Mouse (Mus musculus) right cerebral cortex, postnatal 36 days (tissue): ENCODE data around the gene Hltf.
A peak's percentile ranks its signal among the peaks of the same experiment; 100 is the strongest.
"Not testable (repeated sequence)": the region's sequence is repeated elsewhere in the genome, so short reads cannot be mapped to it uniquely, and the experiment has no call there.

Source experiments
- DNase-seq, 2 experiments: peaks; one replicate each; pipeline ENCODE4 v3.0.0; 2022; ENCODE audit warnings: low spot score in 2 of 2, mixed read lengths in 1 of 2

Hltf gene

GRCm38 (mm10) chr3:20057306-20058196 lies at the start of gene Hltf:
TSS of gene Hltf (plus strand) at chr3:20057811.
- peak; percentile 94 for DNase-seq

- no peak for DNase-seq
These were observed 47.1 kb upstream of the Hltf start for GRCm38 (mm10) chr3:20010464-20010863.

GRCm38 (mm10) chr3:20010905-20011304 lies 46.7 kb upstream of the Hltf start:
- DNase-seq: not testable (repeated sequence)

- no peak for DNase-seq
These were observed 43.2 kb upstream of the Hltf start for GRCm38 (mm10) chr3:20014454-20014853.

GRCm38 (mm10) chr3:20018076-20018475 lies 39.5 kb upstream of the Hltf start:
- no peak for DNase-seq

GRCm38 (mm10) chr3:20023832-20024231 lies 33.8 kb upstream of the Hltf start:
- DNase-seq: no peak

GRCm38 (mm10) chr3:20026481-20026880 lies 31.1 kb upstream of the Hltf start:
- DNase-seq: no peak

- DNase-seq: no peak
These were observed 30.5 kb upstream of the Hltf start for GRCm38 (mm10) chr3:20026996-20027689.

GRCm38 (mm10) chr3:20027788-20028187 lies 29.8 kb upstream of the Hltf start:
- DNase-seq: no peak

GRCm38 (mm10) chr3:20028640-20029039 lies 29.0 kb upstream of the Hltf start:
- DNase-seq: no peak

GRCm38 (mm10) chr3:20030807-20031206 lies 26.8 kb upstream of the Hltf start:
- no peak for DNase-seq

GRCm38 (mm10) chr3:20033761-20034718 lies 23.6 kb upstream of the Hltf start:
- no peak for DNase-seq

GRCm38 (mm10) chr3:20034719-20035404 lies 22.7 kb upstream of the Hltf start, which contains the start of gene Hps3:
TSS of gene Hps3 (minus strand) at chr3:20035315.
- DNase-seq: peak; percentile 88

- no peak for DNase-seq
These were observed 21.5 kb upstream of the Hltf start for GRCm38 (mm10) chr3:20036069-20036468.

- DNase-seq: not testable (repeated sequence)
These were observed 16.1 kb upstream of the Hltf start for GRCm38 (mm10) chr3:20041461-20041860.

GRCm38 (mm10) chr3:20044736-20045135 lies 12.9 kb upstream of the Hltf start:
- not testable (repeated sequence) for DNase-seq

- no peak for DNase-seq
These were observed 558 bp downstream of the Hltf start for GRCm38 (mm10) chr3:20058197-20058541.

GRCm38 (mm10) chr3:20076145-20077053 lies 18.8 kb downstream of the Hltf start:
- no peak for DNase-seq

GRCm38 (mm10) chr3:20082161-20082560 lies 24.6 kb downstream of the Hltf start:
- DNase-seq: no peak

- no peak for DNase-seq
These were observed 46.2 kb downstream of the Hltf start for GRCm38 (mm10) chr3:20103830-20104229.
